Mouse (Mus musculus) gastrocnemius, postnatal 14 days (tissue): Measurements from ENCODE around the gene Lyrm1. TPM values are rescaled to one million over a fixed set of nuclear protein-coding genes. Genes with fewer than 3 reads are reported as not detected.
A peak's percentile ranks its signal among the peaks of the same experiment; 100 is the strongest.

Experiments used
- DNase-seq: peaks from one replicate; pipeline ENCODE4 v3.0.0; 2021; ENCODE audit warnings: mixed read lengths
- intact Hi-C: fragments of 180-260 bp; cut with DNase I; formaldehyde crosslinking; loops from one replicate; pipeline ENCODE4 v1.15.1; 2025; ENCODE audit warnings: low total_unique reads
- total RNA-seq, 2 experiments: library from RNA; stranded (reverse); gene quantifications; 2 replicates each; pipeline ENCODE4 v1.2.3; 2021

The Lyrm1 gene
- total RNA-seq, 2 experiments from 2014 or later, result 10.4 to 11.1 TPM

GRCm38 (mm10) chr7:119957421-119957820 is 61.8 kb downstream of the Lyrm1 start:
- DNase-seq, result no peak
- intact Hi-C loops, result no loop called here

GRCm38 (mm10) chr7:119959091-119959490 is 63.4 kb downstream of the Lyrm1 start:
- no peak for DNase-seq
- intact Hi-C loops, result no loop called here

- no peak for DNase-seq
- intact Hi-C loops, result no loop called here
Measured at GRCm38 (mm10) chr7:119959491-119959890, 63.8 kb downstream of the Lyrm1 start.

DNA sequence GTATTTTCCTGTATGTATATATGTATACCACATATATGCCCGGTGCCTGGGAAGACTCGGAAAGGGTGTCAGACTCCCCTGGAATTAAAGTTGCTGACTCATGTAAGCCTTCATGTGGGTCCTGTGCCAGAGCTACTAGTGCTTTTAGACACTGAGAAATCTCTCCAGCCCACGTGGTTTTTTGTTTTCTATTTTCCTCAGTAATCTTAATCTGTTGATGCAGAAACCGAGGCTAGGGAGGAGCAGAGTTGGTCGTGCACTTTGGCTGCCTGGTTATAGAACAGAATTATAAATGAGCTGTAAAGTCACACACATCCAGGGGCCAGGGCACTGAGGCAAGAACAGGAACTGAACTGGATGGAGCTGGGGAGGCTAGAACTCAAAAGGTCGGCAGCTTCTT is 64.3 kb downstream of the Lyrm1 start:
- intact Hi-C loops, result no loop called here
- DNase-seq, result no peak

GRCm38 (mm10) chr7:119960546-119960945 is 64.9 kb downstream of the Lyrm1 start:
- no peak for DNase-seq
- intact Hi-C loops, result no loop called here

DNA sequence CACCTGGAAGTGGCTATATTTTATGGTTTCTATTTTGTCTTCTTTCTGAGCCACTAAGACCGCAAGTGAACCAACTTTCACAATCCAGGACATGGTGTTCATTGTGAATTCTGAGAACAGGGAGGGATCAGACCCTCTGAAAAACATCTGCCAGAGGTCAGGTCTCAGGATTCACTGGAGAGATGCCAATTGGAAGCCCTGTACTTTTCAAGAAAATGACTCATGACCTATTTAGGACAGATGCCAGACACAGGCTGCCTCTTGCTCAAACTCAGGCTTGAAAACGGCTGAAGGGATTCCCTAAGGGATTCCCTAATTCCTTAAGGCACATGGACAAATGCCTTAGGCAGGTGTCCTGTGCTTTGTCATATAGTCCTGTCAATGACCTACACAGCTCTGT is 65.4 kb downstream of the Lyrm1 start:
- intact Hi-C loops, result no loop called here
- DNase-seq, result peak; percentile 45

- no peak for DNase-seq
- intact Hi-C loops, result no loop called here
Measured at GRCm38 (mm10) chr7:119965205-119965604, 69.5 kb downstream of the Lyrm1 start.

DNA sequence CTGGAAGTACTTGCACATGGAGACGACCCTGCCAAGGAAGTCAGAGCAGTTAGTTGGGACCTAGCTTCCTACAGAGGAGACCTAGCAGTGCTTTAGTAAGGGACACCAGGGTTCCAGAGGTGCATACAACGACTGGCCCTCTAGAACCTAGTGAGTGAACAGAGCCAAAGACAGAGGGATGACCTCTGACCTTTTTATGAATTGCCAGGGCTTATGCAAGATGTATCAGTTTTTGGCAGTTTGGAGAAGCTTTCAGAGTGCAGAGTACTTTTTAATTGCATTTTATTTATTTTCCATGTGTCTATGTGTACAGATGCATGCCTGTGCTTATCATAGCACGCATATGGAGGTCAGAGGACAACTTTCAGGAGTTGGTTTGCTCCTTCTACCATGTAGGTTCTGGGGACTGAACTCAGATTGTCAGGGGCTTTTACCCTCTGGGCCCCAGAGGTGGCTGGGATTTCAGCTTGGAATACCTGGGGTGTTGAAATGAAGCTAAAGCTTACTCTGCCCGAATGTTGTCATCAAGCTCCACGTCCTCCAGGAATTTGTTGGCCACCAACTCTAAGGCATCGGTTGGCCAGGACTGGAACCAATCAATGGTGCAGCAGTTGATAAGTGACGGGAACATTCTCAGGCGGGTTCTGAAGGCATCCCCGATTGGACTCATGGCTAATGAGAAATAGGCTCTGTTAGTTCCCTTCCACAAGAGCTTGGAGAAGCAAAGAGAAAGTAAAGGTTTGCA is 70.2 kb downstream of the Lyrm1 start:
- DNase-seq, result no peak
- intact Hi-C loops, result no loop called here

DNA sequence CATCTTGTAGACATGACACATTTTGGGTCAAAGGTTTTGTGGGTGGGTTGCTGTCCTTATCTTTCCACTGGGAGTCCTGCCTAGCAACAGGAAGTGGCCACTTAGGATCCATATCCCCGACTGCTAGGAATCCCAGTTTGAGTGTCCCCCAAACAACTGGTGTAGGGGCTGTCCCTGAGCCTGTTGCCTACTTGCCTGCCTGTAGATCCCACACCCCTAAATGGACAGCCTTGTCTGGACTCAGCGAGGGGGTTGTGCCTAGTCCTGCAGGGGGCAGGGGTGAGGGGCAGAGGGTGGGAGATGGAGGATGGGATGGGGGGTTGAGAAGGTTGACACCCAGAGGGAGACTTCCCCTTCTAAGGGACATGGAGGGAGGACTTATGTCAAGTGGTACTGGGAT is 73.7 kb downstream of the Lyrm1 start:
- DNase-seq, result no peak
- intact Hi-C loops, result no loop called here

GRCm38 (mm10) chr7:119974214-119974613 is 78.6 kb downstream of the Lyrm1 start:
- DNase-seq, result no peak
- intact Hi-C loops, result no loop called here

- peak; percentile 13 for DNase-seq
- intact Hi-C loops, result no loop called here
Measured at GRCm38 (mm10) chr7:119976256-119976655, 80.6 kb downstream of the Lyrm1 start.

- no peak for DNase-seq
- intact Hi-C loops, result no loop called here
Measured at GRCm38 (mm10) chr7:119977574-119977973, 81.9 kb downstream of the Lyrm1 start.

DNA sequence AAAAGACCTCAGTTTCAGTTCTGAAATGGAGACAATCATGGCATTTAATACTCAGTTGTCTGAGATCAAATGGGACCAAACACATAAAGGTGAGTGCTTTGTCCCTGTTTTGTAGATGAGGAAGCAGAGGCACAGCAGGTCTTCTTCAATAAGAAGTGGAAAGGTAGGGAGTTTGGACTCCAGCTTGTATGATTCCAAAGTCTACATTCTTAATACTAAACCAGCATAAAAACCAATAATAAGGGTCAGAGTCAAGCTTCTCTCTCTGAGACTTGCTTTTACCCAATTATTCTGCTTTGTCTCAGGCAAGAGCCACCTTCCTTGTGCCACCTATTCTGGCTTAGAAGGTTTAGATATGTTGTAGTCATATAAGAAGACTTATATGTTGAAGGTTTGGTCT is 82.9 kb downstream of the Lyrm1 start:
- intact Hi-C loops, result no loop called here
- DNase-seq, result no peak

DNA sequence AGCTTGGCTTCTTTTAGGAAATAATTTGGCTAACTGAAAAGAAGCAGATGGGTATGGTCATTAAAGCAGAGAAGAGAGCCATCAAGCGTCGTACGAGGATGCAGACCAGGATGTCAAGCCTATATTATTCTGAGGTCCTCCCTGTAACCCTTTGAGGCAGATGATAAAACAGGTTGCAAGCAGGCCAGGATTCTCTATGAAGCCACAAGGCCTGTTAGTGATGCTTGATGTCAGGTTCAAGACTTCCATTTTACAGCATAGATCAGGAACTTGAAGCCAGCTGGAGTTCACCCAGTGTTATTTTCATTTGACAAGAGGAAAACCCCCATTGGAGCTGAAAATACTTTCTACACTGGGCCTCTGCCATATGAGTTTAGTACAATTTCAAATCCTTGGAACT is 84.5 kb downstream of the Lyrm1 start:
- no peak for DNase-seq
- intact Hi-C loops, result no loop called here

DNA sequence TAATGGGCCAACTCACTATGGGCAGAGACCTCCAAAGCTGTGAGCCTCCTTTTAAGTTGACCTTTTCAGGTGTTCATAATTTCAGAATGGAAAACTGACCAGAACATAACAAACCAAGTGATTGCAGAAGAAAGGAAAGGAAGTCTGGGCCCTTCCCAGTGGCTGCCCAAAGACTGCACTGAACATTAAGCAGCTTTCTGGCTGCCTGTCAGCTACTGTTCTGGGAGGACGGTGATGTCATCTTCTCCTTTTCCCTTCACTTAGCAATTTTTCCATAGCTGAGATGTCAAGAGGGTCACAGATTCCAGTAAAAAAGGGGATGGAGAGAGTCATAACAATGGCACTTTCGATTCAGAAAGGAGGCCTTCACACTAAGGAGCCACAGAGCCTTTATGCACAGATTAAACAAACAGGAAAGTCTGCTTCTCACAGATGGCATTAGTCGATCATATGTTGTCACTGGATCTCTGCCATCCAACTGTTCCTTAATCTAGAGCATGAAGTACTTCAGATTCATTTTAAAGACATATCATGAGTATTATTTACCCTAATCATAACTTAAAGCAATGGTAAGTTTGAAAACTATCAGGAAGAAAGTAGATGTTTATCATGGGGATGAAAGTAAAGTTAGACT is 89.7 kb downstream of the Lyrm1 start:
- intact Hi-C loops, result no loop called here
- DNase-seq, result peak; percentile 8

GRCm38 (mm10) chr7:119997066-119997465 is 101.4 kb downstream of the Lyrm1 start:
- intact Hi-C loops, result no loop called here
- DNase-seq, result no peak

Other genes starting within 250 kb of the Lyrm1 start
- not detected for gene Acsm4, start 205.8 kb upstream of the Lyrm1 start, total RNA-seq
- 10 to 100 TPM; 14.2 to 15.2 TPM for gene Thumpd1, start 175.1 kb upstream of the Lyrm1 start, total RNA-seq
- not detected for gene Acsm3, start 134.9 kb upstream of the Lyrm1 start, total RNA-seq
- under 1 TPM; 0.49 to 0.62 TPM for gene Rexo5, start 101.9 kb upstream of the Lyrm1 start, total RNA-seq
- gene Eri2, start 101.8 kb upstream of the Lyrm1 start, total RNA-seq, result 1 to 10 TPM; 2.0 to 2.1 TPM
- 10 to 100 TPM; 13.9 to 14.1 TPM for gene Dcun1d3, start 437 bp downstream of the Lyrm1 start, total RNA-seq
- gene Dnah3, start 199.4 kb downstream of the Lyrm1 start, total RNA-seq, result not detected
- 1 to 10 TPM; 8.1 to 8.2 TPM for gene Tmem159, start 206.5 kb downstream of the Lyrm1 start, total RNA-seq
- under 1 TPM; 0.51 to 0.84 TPM for gene Zp2, start 249.4 kb downstream of the Lyrm1 start, total RNA-seq